Mouse (Mus musculus): ENCODE measurements around the gene Vmn1r200. TPM values are rescaled to one million over a fixed set of nuclear protein-coding genes. Genes with fewer than 3 reads are reported as not detected.
A peak's percentile ranks its signal among the peaks of the same experiment; 100 is the strongest.
"Not testable (repeated sequence)": the region's sequence is repeated elsewhere in the genome, so short reads cannot be mapped to it uniquely, and the experiment has no call there.

Gene Vmn1r200
- not detected in 2 replicates for polyA plus RNA-seq (2016; fragmentation: Nextera tagmentation; extraction: Ambion mirVana)

- H3K9me3 ChIP-seq: no peaks in the 10 kb centered on the region
- no peaks in the 10 kb centered on the region for H3K36me3 ChIP-seq (replicated peaks)
- no peak within 1 kb of the TSS for H3K27ac ChIP-seq (replicated peaks)
- H3K4me3 ChIP-seq: no peak within 1 kb of the TSS
- no peaks in the 10 kb centered on the region for H3K27me3 ChIP-seq (replicated peaks; ENCODE audit: low read depth, poor library complexity, severe bottlenecking)
- 17% methylated on average over 3 of the region's 3 CpGs for WGBS
- H3K4me1 ChIP-seq: peaks cover 8% of the 10 kb centered on the region
- DNase-seq (ENCODE audit: low spot score): peak; percentile 25
Measured at GRCm38 (mm10) chr13:22390073-22390472, at the start of gene Vmn1r200. Gene Vmn1r200 (plus strand): TSS chr13:22390373.

- 38% methylated on average over 1 of the region's 1 CpGs for WGBS
Measured at GRCm38 (mm10) chr13:22350064-22350463, 40.1 kb upstream of the Vmn1r200 start, which contains the start of gene Vmn1r198. Gene Vmn1r198 (plus strand): TSS chr13:22350364.

GRCm38 (mm10) chr13:22350813-22351212, 39.4 kb upstream of the Vmn1r200 start:
- Histone ChIP-seq H3K27ac (replicated peaks) (no peak overlapping the region), H3K9me3 (no peaks in the 10 kb centered on the region), H3K36me3 (replicated peaks) (no peaks in the 10 kb centered on the region), H3K4me3 (no peak overlapping the region), H3K4me1 (no peaks in the 10 kb centered on the region), H3K27me3 (replicated peaks; ENCODE audit: low read depth, poor library complexity, severe bottlenecking) (no peaks in the 10 kb centered on the region)
- 86% methylated on average over 1 of the region's 1 CpGs for whole genome bisulfite sequencing
- no peak for DNase-seq (ENCODE audit: low spot score)

More at GRCm38 (mm10) chr13:22350064-22350463, 40.1 kb upstream of the Vmn1r200 start, which contains the start of gene Vmn1r198:
- H3K27me3 ChIP-seq (replicated peaks; ENCODE audit: low read depth, poor library complexity, severe bottlenecking): no peaks in the 10 kb centered on the region
- no peaks in the 10 kb centered on the region for H3K9me3 ChIP-seq
- H3K27ac ChIP-seq (replicated peaks): no peak within 1 kb of the TSS
- DNase-seq (ENCODE audit: low spot score): no peak
- H3K4me1 ChIP-seq: no peaks in the 10 kb centered on the region
- H3K4me3 ChIP-seq: no peak within 1 kb of the TSS
- H3K36me3 ChIP-seq (replicated peaks): no peaks in the 10 kb centered on the region

- WGBS: 74% methylated on average over 2 of the region's 2 CpGs
- Histone ChIP-seq H3K36me3 (replicated peaks) (no peaks in the 10 kb centered on the region), H3K27ac (replicated peaks) (no peak within 1 kb of the TSS), H3K9me3 (no peaks in the 10 kb centered on the region), H3K27me3 (replicated peaks; ENCODE audit: low read depth, poor library complexity, severe bottlenecking) (no peaks in the 10 kb centered on the region), H3K4me3 (no peak within 1 kb of the TSS), H3K4me1 (no peaks in the 10 kb centered on the region)
- DNase-seq (ENCODE audit: low spot score): no peak
Measured at GRCm38 (mm10) chr13:22379518-22379917, 10.7 kb upstream of the Vmn1r200 start, which contains the start of gene Vmn1r199. Gene Vmn1r199 (plus strand): TSS chr13:22379818.

GRCm38 (mm10) chr13:22381128-22381527, 9.0 kb upstream of the Vmn1r200 start:
- WGBS: 78% methylated on average over 3 of the region's 3 CpGs
- not testable (repeated sequence) for DNase-seq (ENCODE audit: low spot score); H3K27me3 ChIP-seq (replicated peaks; ENCODE audit: low read depth, poor library complexity, severe bottlenecking); H3K36me3 ChIP-seq (replicated peaks); H3K9me3 ChIP-seq; H3K4me1 ChIP-seq; H3K27ac ChIP-seq (replicated peaks); H3K4me3 ChIP-seq

- H3K4me1 ChIP-seq: no peaks in the 10 kb centered on the region
- WGBS: 82% methylated on average over 3 of the region's 3 CpGs
- no peaks in the 10 kb centered on the region for H3K9me3 ChIP-seq
- no peak overlapping the region for H3K27ac ChIP-seq (replicated peaks)
- H3K27me3 ChIP-seq (replicated peaks; ENCODE audit: low read depth, poor library complexity, severe bottlenecking): no peaks in the 10 kb centered on the region
- no peak for DNase-seq (ENCODE audit: low spot score)
- no peak overlapping the region for H3K4me3 ChIP-seq
- no peaks in the 10 kb centered on the region for H3K36me3 ChIP-seq (replicated peaks)
Measured at GRCm38 (mm10) chr13:22383401-22383800, 6.8 kb upstream of the Vmn1r200 start.

- WGBS: 89% methylated on average over 1 of the region's 1 CpGs
- H3K4me3 ChIP-seq: no peak overlapping the region
- no peak overlapping the region for H3K27ac ChIP-seq (replicated peaks)
- H3K4me1 ChIP-seq: peaks cover 8% of the 10 kb centered on the region
- no peaks in the 10 kb centered on the region for H3K9me3 ChIP-seq
- no peaks in the 10 kb centered on the region for H3K27me3 ChIP-seq (replicated peaks; ENCODE audit: low read depth, poor library complexity, severe bottlenecking)
- H3K36me3 ChIP-seq (replicated peaks): no peaks in the 10 kb centered on the region
- DNase-seq (ENCODE audit: low spot score): no peak
Measured at GRCm38 (mm10) chr13:22387050-22387449, 3.1 kb upstream of the Vmn1r200 start.

- Histone ChIP-seq H3K27ac (replicated peaks) (no peak overlapping the region), H3K36me3 (replicated peaks) (no peaks in the 10 kb centered on the region), H3K4me1 (no peaks in the 10 kb centered on the region), H3K27me3 (replicated peaks; ENCODE audit: low read depth, poor library complexity, severe bottlenecking) (no peaks in the 10 kb centered on the region), H3K4me3 (no peak overlapping the region), H3K9me3 (peaks cover 24% of the 10 kb centered on the region)
- 64% methylated on average over 1 of the region's 1 CpGs for WGBS
- no peak for DNase-seq (ENCODE audit: low spot score)
Measured at GRCm38 (mm10) chr13:22402978-22403377, 12.8 kb downstream of the Vmn1r200 start.

Other genes with a start within 250 kb of the Vmn1r200 start
- not detected in 2 replicates for gene Vmn1r191, start 206.4 kb upstream of the Vmn1r200 start, polyA plus RNA-seq (2016; fragmentation: Nextera tagmentation; extraction: Ambion mirVana)
- not detected in 2 replicates for gene Vmn1r192, start 199.2 kb upstream of the Vmn1r200 start, polyA plus RNA-seq (2016; fragmentation: Nextera tagmentation; extraction: Ambion mirVana)
- not detected in 2 replicates for gene Vmn1r193, start 167.2 kb upstream of the Vmn1r200 start, polyA plus RNA-seq (2016; fragmentation: Nextera tagmentation; extraction: Ambion mirVana)
- not detected in 2 replicates for gene Vmn1r194, start 146.2 kb upstream of the Vmn1r200 start, polyA plus RNA-seq (2016; fragmentation: Nextera tagmentation; extraction: Ambion mirVana)
- not detected in 2 replicates for gene Vmn1r195, start 119.9 kb upstream of the Vmn1r200 start, polyA plus RNA-seq (2016; fragmentation: Nextera tagmentation; extraction: Ambion mirVana)
- gene Vmn1r196, start 100.5 kb upstream of the Vmn1r200 start, polyA plus RNA-seq (2016; fragmentation: Nextera tagmentation; extraction: Ambion mirVana): not detected in 2 replicates
- not detected in 2 replicates for gene Vmn1r197, start 65.8 kb upstream of the Vmn1r200 start, polyA plus RNA-seq (2016; fragmentation: Nextera tagmentation; extraction: Ambion mirVana)
- not detected in 2 replicates for gene Vmn1r198, start 40.0 kb upstream of the Vmn1r200 start, polyA plus RNA-seq (2016; fragmentation: Nextera tagmentation; extraction: Ambion mirVana)
- gene Vmn1r199, start 10.6 kb upstream of the Vmn1r200 start, polyA plus RNA-seq (2016; fragmentation: Nextera tagmentation; extraction: Ambion mirVana): not detected in 2 replicates
- not detected in 2 replicates for gene Vmn1r201, start 81.5 kb downstream of the Vmn1r200 start, polyA plus RNA-seq (2016; fragmentation: Nextera tagmentation; extraction: Ambion mirVana)
- 0.02 TPM in 1 of 2 replicates, not detected in the other for gene Vmn1r202, start 115.0 kb downstream of the Vmn1r200 start, polyA plus RNA-seq (2016; fragmentation: Nextera tagmentation; extraction: Ambion mirVana)
- not detected in 2 replicates for gene Vmn1r203, start 127.7 kb downstream of the Vmn1r200 start, polyA plus RNA-seq (2016; fragmentation: Nextera tagmentation; extraction: Ambion mirVana)
- gene Vmn1r204, start 162.8 kb downstream of the Vmn1r200 start, polyA plus RNA-seq (2016; fragmentation: Nextera tagmentation; extraction: Ambion mirVana): not detected in 2 replicates
- not detected in 2 replicates for gene Vmn1r205, start 202.6 kb downstream of the Vmn1r200 start, polyA plus RNA-seq (2016; fragmentation: Nextera tagmentation; extraction: Ambion mirVana)
- not detected in 2 replicates for gene Vmn1r206, start 233.9 kb downstream of the Vmn1r200 start, polyA plus RNA-seq (2016; fragmentation: Nextera tagmentation; extraction: Ambion mirVana)